Mouse (Mus musculus): ENCODE measurements around the gene Atrn. TPM values are rescaled to one million over a fixed set of nuclear protein-coding genes. Genes with fewer than 3 reads are reported as not detected.
"Not testable (repeated sequence)": the region's sequence is repeated elsewhere in the genome, so short reads cannot be mapped to it uniquely, and the experiment has no call there.

Atrn gene
- total RNA-seq, 2 experiments from 2014 or later: 6.5 to 9.0 TPM

- ATAC-seq (replicated peaks; ENCODE audit: low FRiP score, poor library complexity, severe bottlenecking): no peak
Observed at GRCm38 (mm10) chr2:130949781-130950180, 43.5 kb downstream of the Atrn start.

GRCm38 (mm10) chr2:130950548-130950947, 44.3 kb downstream of the Atrn start:
- ATAC-seq (replicated peaks; ENCODE audit: low FRiP score, poor library complexity, severe bottlenecking): peak; percentile 91

DNA sequence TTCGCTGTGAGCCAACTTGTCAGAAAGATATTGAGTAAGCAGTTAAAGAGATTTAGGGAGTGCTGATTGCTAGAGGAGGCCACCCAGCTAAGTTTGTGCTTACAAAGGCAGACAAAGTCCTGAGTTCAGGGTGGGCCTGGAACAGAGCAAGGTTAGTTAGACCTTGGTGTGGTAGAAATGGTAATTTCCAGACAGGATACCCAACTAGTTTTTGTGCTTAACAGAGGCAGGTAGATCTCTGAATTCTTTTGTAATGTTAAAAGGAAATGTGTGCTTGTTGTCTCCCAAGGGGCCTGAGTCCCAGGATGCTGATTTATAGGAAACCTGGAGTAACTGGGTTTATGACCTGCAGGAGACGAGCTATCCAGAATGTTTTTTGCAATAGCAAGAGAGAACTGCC, 52.6 kb downstream of the Atrn start:
- ATAC-seq (replicated peaks; ENCODE audit: low FRiP score, poor library complexity, severe bottlenecking): no peak

DNA sequence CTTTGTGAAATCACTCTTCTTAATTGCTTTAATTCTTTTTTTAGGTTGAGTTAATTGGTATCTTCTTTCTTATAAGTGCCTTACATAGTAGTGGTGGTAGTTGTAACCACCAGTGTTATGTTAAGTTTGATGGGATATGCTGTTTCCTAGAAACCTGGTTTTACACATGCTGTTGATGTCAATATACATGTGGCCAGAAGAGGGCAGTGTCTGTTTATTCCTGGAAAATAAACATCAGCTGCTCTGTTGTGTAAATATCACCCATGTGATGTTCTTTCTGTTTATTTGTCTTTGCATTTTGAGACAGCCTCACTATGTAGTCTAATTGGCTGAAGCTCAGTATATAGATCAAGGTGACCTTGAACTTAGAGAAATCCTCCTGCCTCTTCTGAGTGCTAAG, 55.6 kb downstream of the Atrn start:
- peak; percentile 83 for ATAC-seq (replicated peaks; ENCODE audit: low FRiP score, poor library complexity, severe bottlenecking)

- no peak for ATAC-seq (replicated peaks; ENCODE audit: low FRiP score, poor library complexity, severe bottlenecking)
Observed at GRCm38 (mm10) chr2:130965042-130965441, 58.7 kb downstream of the Atrn start.

GRCm38 (mm10) chr2:130971030-130971429, 64.7 kb downstream of the Atrn start:
- ATAC-seq (replicated peaks; ENCODE audit: low FRiP score, poor library complexity, severe bottlenecking): peak; percentile 33

GRCm38 (mm10) chr2:130972386-130972785, 66.1 kb downstream of the Atrn start:
- no peak for ATAC-seq (replicated peaks; ENCODE audit: low FRiP score, poor library complexity, severe bottlenecking)

- peak; percentile 59 for ATAC-seq (replicated peaks; ENCODE audit: low FRiP score, poor library complexity, severe bottlenecking)
Observed at GRCm38 (mm10) chr2:130974928-130975327, 68.6 kb downstream of the Atrn start.

DNA sequence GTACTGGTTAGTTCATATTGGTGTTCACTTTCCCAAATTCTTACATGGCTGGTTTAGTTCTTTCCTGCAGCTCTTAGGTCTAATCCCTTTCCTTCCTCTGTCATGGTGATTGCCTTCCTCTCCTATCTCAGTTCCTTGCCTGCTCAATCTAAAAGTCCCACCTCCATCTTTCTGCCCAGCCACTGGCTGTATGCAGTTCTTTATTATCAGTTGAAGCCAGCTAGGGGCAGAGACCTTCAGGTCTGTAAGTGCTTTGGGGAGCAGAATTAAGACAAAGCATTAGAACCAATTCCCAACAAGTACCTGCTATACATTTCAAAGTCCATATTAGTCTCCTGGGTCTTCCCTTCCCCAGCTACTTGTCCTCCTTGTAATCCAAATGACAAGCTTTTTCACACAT, 71.3 kb downstream of the Atrn start:
- peak; percentile 72 for ATAC-seq (replicated peaks; ENCODE audit: low FRiP score, poor library complexity, severe bottlenecking)

DNA sequence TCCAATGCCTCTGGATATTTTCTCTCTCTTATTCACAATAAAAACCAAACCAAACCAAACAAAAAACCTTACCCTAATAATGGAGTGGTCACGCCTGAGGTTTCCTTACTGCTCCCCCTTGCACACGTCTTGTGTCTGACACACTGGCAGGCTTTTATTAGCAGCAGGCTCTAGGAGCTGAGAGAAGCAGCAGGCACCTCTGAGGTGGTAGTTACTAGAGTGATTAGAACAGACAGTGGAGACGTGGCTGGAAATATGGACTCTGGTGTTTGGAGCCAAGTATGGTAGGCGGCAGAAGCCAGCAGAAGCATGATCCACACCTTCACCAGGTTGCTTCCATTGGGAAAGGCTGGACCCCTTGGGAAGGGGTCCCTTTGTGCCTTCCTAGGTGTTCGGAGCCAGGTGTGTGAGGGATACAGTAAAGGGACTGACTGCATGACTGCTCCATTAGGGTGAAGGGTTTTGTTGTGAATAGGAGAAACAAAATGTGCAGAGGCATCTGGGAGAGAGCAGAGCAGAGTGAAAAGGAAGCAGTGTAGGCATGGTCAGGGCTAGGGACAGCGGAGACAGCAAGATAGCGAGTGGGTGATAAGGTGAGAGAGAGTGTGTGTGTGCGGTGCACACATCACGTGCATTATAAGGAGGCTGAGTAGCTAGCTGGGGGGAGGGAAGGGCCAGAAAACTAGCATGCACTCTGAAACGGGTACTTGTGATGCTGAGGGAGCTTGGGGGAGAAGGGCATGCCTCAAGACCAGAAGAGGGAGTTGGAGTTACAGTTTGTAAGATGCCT, 72.0 kb downstream of the Atrn start:
- peak; percentile 71 for ATAC-seq (replicated peaks; ENCODE audit: low FRiP score, poor library complexity, severe bottlenecking)

GRCm38 (mm10) chr2:130979138-130979537, 72.8 kb downstream of the Atrn start:
- ATAC-seq (replicated peaks; ENCODE audit: low FRiP score, poor library complexity, severe bottlenecking): no peak

DNA sequence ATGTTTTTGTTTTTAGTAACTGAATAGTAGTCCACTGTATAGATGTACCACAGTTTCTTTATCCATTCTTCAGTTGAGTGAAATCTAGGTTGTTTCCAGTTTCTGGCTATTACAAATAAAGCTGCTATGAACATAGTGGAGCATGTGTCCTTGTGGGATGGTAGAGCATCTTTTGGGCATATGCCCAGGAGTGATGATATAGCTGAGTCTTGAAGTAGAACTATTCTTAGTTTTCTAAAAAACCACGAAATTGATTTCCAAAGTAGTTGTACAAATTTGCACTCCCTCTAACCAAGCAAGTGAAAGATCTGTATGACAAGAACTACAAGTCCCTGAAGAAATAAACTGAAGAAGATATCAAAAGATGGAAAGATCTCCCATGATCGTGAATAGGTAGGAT, 86.5 kb downstream of the Atrn start:
- no peak for ATAC-seq (replicated peaks; ENCODE audit: low FRiP score, poor library complexity, severe bottlenecking)

- ATAC-seq (replicated peaks; ENCODE audit: low FRiP score, poor library complexity, severe bottlenecking): no peak
Observed at GRCm38 (mm10) chr2:131009123-131009522, 102.8 kb downstream of the Atrn start.

DNA sequence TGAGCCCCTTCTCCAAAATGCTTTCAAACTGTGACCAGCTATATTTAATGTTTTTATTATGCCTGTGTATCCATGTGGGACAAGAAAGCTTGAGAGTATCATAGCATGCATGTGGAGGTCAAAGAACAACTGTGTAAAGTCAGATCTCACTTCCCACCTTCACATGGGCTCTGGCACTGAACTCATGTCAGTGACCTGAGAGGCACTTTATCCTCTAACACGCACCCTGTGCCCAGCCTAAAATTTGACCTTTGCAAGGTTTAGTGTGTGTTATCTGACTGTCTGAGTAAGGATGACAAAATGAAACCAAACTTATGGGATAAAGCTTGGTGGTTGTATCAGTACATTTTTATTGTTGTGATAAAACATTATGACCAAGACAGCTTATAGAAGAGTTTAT, 104.3 kb downstream of the Atrn start:
- ATAC-seq (replicated peaks; ENCODE audit: low FRiP score, poor library complexity, severe bottlenecking): no peak

DNA sequence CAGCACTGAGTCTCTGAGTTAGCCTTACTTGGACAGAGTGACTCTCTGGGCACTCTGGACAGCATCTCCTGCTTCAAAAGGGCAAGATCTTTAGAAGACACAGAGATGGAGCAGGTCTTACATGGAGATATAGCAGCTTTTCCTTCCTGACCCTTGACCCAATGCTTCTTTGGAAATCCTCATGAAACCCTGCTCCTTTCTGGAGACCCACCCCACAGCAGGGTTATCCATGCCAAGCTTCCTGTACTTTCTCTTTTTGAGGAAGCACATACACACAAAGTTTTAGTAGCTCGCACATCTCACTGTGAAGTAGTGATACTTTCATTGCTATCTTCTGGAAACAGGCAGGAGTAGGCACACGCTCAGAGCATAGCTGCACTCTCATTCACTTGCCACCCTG, 118.9 kb downstream of the Atrn start:
- no peak for ATAC-seq (replicated peaks; ENCODE audit: low FRiP score, poor library complexity, severe bottlenecking)

- ATAC-seq (replicated peaks; ENCODE audit: low FRiP score, poor library complexity, severe bottlenecking): no peak
Observed at GRCm38 (mm10) chr2:131026941-131027340, 120.6 kb downstream of the Atrn start.

GRCm38 (mm10) chr2:131029065-131029935, 123.0 kb downstream of the Atrn start:
- ATAC-seq (replicated peaks; ENCODE audit: low FRiP score, poor library complexity, severe bottlenecking): no peak

- ATAC-seq (replicated peaks; ENCODE audit: low FRiP score, poor library complexity, severe bottlenecking): no peak
Observed at GRCm38 (mm10) chr2:131030561-131030960, 124.3 kb downstream of the Atrn start.

GRCm38 (mm10) chr2:131030998-131031397, 124.7 kb downstream of the Atrn start:
- ATAC-seq (replicated peaks; ENCODE audit: low FRiP score, poor library complexity, severe bottlenecking): no peak

GRCm38 (mm10) chr2:131031406-131031805, 125.1 kb downstream of the Atrn start:
- not testable (repeated sequence) for ATAC-seq (replicated peaks; ENCODE audit: low FRiP score, poor library complexity, severe bottlenecking)

- no peak for ATAC-seq (replicated peaks; ENCODE audit: low FRiP score, poor library complexity, severe bottlenecking)
Observed at GRCm38 (mm10) chr2:131036343-131036742, 130.0 kb downstream of the Atrn start.

Measured in erythroblast, adult 5-6 weeks (primary cell).